Mouse (Mus musculus) B cell, adult 67 days (primary cell): ENCODE results near the gene Atp5j. TPM values are rescaled to one million over a fixed set of nuclear protein-coding genes. Genes with fewer than 3 reads are reported as not detected.

ENCODE experiments used
- total RNA-seq, 2 experiments: library from RNA; stranded (reverse); gene quantifications; 4 replicates each; pipeline ENCODE4 v1.2.4; 2023

Atp5j gene
- total RNA-seq, result 100 to 1,000 TPM; 127 to 134 TPM

GRCm38 (mm10) chr16:84835441-84835822 lies at the start of gene Atp5j:
Gene Atp5j, minus strand, starts transcription at chr16:84835625.

GRCm38 (mm10) chr16:84834745-84835440 lies 532 bp downstream of the Atp5j start, which contains the start of gene Gabpa:
Gene Gabpa, plus strand, starts transcription at chr16:84834925.

Other genes with a start within 250 kb of the Atp5j start
- 10 to 100 TPM; 20.1 to 25.1 TPM for gene Mrpl39, start 99.9 kb downstream of the Atp5j start, total RNA-seq
- gene Jam2, start 61.5 kb downstream of the Atp5j start, total RNA-seq, result not detected
- 10 to 100 TPM; 47.1 to 47.7 TPM for gene Gabpa, start 700 bp downstream of the Atp5j start, total RNA-seq